Mouse (Mus musculus) ES-E14 (cell line): ENCODE results near the gene Rnf207.

Experiments
- CHD2 ChIP-seq: IDR thresholded peaks from 2 replicates; pipeline ENCODE4 v1.6.1; 2014; ENCODE audit warnings: mild to moderate bottlenecking, low read depth, low read length, inconsistent platforms
- HCFC1 ChIP-seq: IDR thresholded peaks from 2 replicates; pipeline ENCODE4 v1.6.1; 2012; ENCODE audit warnings: low read length, inconsistent platforms, borderline replicate concordance; ENCODE audit not compliant: insufficient read depth
- MAFK ChIP-seq: IDR thresholded peaks from 2 replicates; pipeline ENCODE4 v1.6.1; 2014; ENCODE audit warnings: mild to moderate bottlenecking, low read depth, low read length, inconsistent platforms; ENCODE audit not compliant: insufficient read depth
- ZC3H11A ChIP-seq: IDR thresholded peaks from 2 replicates; pipeline ENCODE4 v1.6.1; 2012; ENCODE audit warnings: low read depth, mild to moderate bottlenecking, inconsistent platforms, low read length, borderline replicate concordance
- ZNF384 ChIP-seq: IDR thresholded peaks from 2 replicates; pipeline ENCODE4 v1.6.1; 2012; ENCODE audit warnings: low read depth, low read length, inconsistent platforms

DNA sequence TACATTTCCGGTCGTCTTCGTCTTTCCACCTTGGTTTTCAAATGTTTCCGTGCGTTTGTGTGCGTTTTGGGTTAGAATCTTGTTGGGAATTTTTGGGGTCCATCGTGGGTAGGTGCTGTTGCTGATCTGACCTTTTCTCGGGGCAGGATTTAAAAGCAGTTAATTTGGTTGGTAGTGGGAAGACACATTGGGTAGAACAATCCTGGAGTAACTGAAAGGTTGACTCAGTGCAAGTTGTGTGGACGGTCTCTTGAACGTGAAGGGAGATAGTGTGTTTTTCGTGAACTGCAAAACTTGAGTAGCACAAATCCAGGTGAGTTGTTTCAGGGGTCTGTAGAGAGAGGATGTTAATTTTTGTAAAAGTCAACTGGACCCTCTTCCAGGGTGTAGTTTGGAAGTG lies 7.8 kb upstream of the Rnf207 start:
- TF ChIP-seq ZC3H11A (no peak), ZNF384 (no peak), HCFC1 (no peak), MAFK (no peak), CHD2 (no peak)
